13 mouse cellular contexts compared by ENCODE assay signal in genomic region chr9:32335389-32336150, GRCm38 (mm10). TPM values are rescaled to one million over a fixed set of nuclear protein-coding genes. Genes with fewer than 3 reads are reported as not detected.
DNase-seq lines count a peak whose midpoint lies in the region; ATAC-seq and TF ChIP-seq lines count a peak whose summit lies in the region.
"Had no signal": no experiment of that assay in that cellular context is flagged by ENCODE, and none has a peak within 500 bp of the region (broad histone marks: within the 10 kb centered on the region; RNA-seq: fewer than 3 reads in every experiment).

No protein-coding gene starts in this region.

- H3K9me3 ChIP-seq in heart, embryonic 14.5 days (ENCODE audit: control insufficient read depth, low read length) = no peaks in the 10 kb centered on the region
- H3K9me3 ChIP-seq in liver, postnatal 0 days (ENCODE audit: low read length) = no peaks in the 10 kb centered on the region
- H3K9me3 ChIP-seq in midbrain, postnatal 0 days (ENCODE audit: low read length) = no peaks in the 10 kb centered on the region
- H3K9me3 ChIP-seq: limb, embryonic 12.5 days had no signal

- H3K4me3 ChIP-seq in heart, embryonic 14.5 days (ENCODE audit: control insufficient read depth in 1 of 2, insufficient read depth in 1 of 2, low read depth in 1 of 2, low read length in 2 of 2) = no peak overlapping the region
- H3K4me3 ChIP-seq in liver, postnatal 0 days (ENCODE audit: low read depth, low read length) = no peak overlapping the region
- no peak overlapping the region for H3K4me3 ChIP-seq in gastrocnemius, adult 2 months
- no peak overlapping the region for H3K4me3 ChIP-seq in midbrain, postnatal 0 days (ENCODE audit: low read depth, low read length)
- H3K4me3 ChIP-seq: forebrain, embryonic 12.5 days; limb, embryonic 12.5 days had no signal

- 0 out of 2 replicates have a peak overlapping the region, but pooled peaks have one; percentile 8 for H3K9ac ChIP-seq in heart, embryonic 14.5 days (ENCODE audit: low read length)
- H3K9ac ChIP-seq in liver, postnatal 0 days (replicated peaks) = no peak overlapping the region
- no peak overlapping the region for H3K9ac ChIP-seq in midbrain, postnatal 0 days (replicated peaks; ENCODE audit: low read length, poor library complexity, severe bottlenecking)
- H3K9ac ChIP-seq: forebrain, embryonic 12.5 days; limb, embryonic 12.5 days had no signal

- intact Hi-C loops in gastrocnemius, adult 2 months (cut with DNase I) = no loop called here

- DNase-seq in heart, adult 18-20 months = peak; percentile 56 to 58
- no peak for DNase-seq in heart, adult 8-10 months (ENCODE audit: low spot score)
- DNase-seq in B cell, adult 2 months = peak; percentile 50 to 66
- no peak for DNase-seq in liver, postnatal 0 days
- DNase-seq in gastrocnemius, adult 2 months = no peak
- DNase-seq in midbrain, postnatal 0 days (ENCODE audit: low spot score) = no peak
- DNase-seq in frontal cortex, postnatal 36 days (ENCODE audit: low spot score in 2 of 2) = no peak

- no peak for TF ChIP-seq EP300 in liver, postnatal 0 days (IDR thresholded peaks at IDR 0.05; ENCODE audit: low read depth)

- WGBS in heart, embryonic 14.5 days = 56% methylated on average over 13 of the region's 13 CpGs
- 68% methylated on average over 13 of the region's 13 CpGs for WGBS in liver, postnatal 0 days (ENCODE audit: insufficient replicate concordance)
- WGBS in midbrain, postnatal 0 days = 86% methylated on average over 13 of the region's 13 CpGs

- no peaks in the 10 kb centered on the region for H3K27me3 ChIP-seq in heart, embryonic 14.5 days (ENCODE audit: control insufficient read depth, insufficient read depth, low read length)
- no peaks in the 10 kb centered on the region for H3K27me3 ChIP-seq in liver, postnatal 0 days (ENCODE audit: insufficient read depth, low read length)
- H3K27me3 ChIP-seq in midbrain, postnatal 0 days (ENCODE audit: insufficient read depth, low read length) = no peaks in the 10 kb centered on the region

- no peak overlapping the region for H3K4me2 ChIP-seq in heart, embryonic 14.5 days (ENCODE audit: low read length)
- H3K4me2 ChIP-seq in liver, postnatal 0 days (ENCODE audit: low read depth, low read length) = no peak overlapping the region
- no peak overlapping the region for H3K4me2 ChIP-seq in midbrain, postnatal 0 days (ENCODE audit: low read depth, low read length, poor library complexity, severe bottlenecking)
- H3K4me2 ChIP-seq: forebrain, embryonic 12.5 days; limb, embryonic 12.5 days had no signal

- H3K4me1 ChIP-seq in heart, embryonic 14.5 days (ENCODE audit: control insufficient read depth in 2 of 2, insufficient read depth in 2 of 2, low read length in 2 of 2) = peaks cover 23 to 35% of the 10 kb centered on the region in 2 experiments
- H3K4me1 ChIP-seq in liver, postnatal 0 days (ENCODE audit: insufficient read depth) = 0 out of 2 replicates have a peak, but pooled peaks cover 3% of the 10 kb centered on the region
- H3K4me1 ChIP-seq in midbrain, postnatal 0 days (ENCODE audit: insufficient read depth, low read length) = 0 out of 2 replicates have a peak, but pooled peaks cover 2% of the 10 kb centered on the region
- H3K4me1 ChIP-seq: forebrain, embryonic 12.5 days had no signal

- ATAC-seq in heart, embryonic 14.5 days (ENCODE audit: insufficient number of reproducible peaks, insufficient read depth, low FRiP score, low read depth) = peak; percentile 89
- peak; percentile 48 for ATAC-seq in liver, postnatal 0 days
- ATAC-seq in midbrain, postnatal 0 days (ENCODE audit: low FRiP score) = no peak
- ATAC-seq: inflammation-experienced regulatory T-cells, adult 6 months had no signal

- no peak for TF ChIP-seq CTCF in liver, postnatal 0 days (IDR thresholded peaks at IDR 0.05; ENCODE audit: low read depth)
- TF ChIP-seq CTCF in gastrocnemius, adult 2 months (IDR thresholded peaks at IDR 0.05) = no peak
- no peak for TF ChIP-seq CTCF in midbrain, postnatal 0 days (IDR thresholded peaks at IDR 0.05)

- H3K36me3 ChIP-seq in heart, embryonic 14.5 days (ENCODE audit: control insufficient read depth, insufficient read depth, low read length) = 0 out of 2 replicates have a peak, but pooled peaks cover 6% of the 10 kb centered on the region
- no peaks in the 10 kb centered on the region for H3K36me3 ChIP-seq in liver, postnatal 0 days (replicated peaks; ENCODE audit: insufficient read depth, low read length)
- H3K36me3 ChIP-seq in midbrain, postnatal 0 days (ENCODE audit: insufficient read depth, low read length) = no peaks in the 10 kb centered on the region
- H3K36me3 ChIP-seq: forebrain, embryonic 12.5 days; limb, embryonic 12.5 days had no signal

- peak overlapping the region; percentile 79 to 85 for H3K27ac ChIP-seq in heart, embryonic 14.5 days (replicated peaks in 1 of 2; ENCODE audit: control insufficient read depth in 1 of 2, insufficient read depth in 1 of 2, low read depth in 2 of 2, low read length in 2 of 2)
- H3K27ac ChIP-seq in liver, postnatal 0 days (ENCODE audit: low read depth) = no peak overlapping the region
- no peak overlapping the region for H3K27ac ChIP-seq in gastrocnemius, adult 2 months
- H3K27ac ChIP-seq in midbrain, postnatal 0 days (ENCODE audit: low read depth, low read length) = no peak overlapping the region
- H3K27ac ChIP-seq: forebrain, embryonic 12.5 days; limb, embryonic 12.5 days had no signal

RNA-seq across cellular contexts. Expression of gene Kcnj5, which starts 8.6 kb away (rescaled TPM):
- 10 to 100 TPM; 45.4 to 49.0 TPM for total RNA-seq in heart, adult 18-20 months (2021)
- 10 to 100 TPM; 53.9 to 62.5 (median 56.2) TPM for total RNA-seq in heart, adult 8-10 months (2022)
- polyA plus RNA-seq in heart, embryonic 14.5 days (2014; fragmentation: Nextera tagmentation; extraction: Ambion mirVana) = 17.7 and 21.1 TPM in 2 replicates
- 0.81 and 0.85 TPM in 2 replicates for polyA plus RNA-seq in liver, postnatal 0 days (2015; fragmentation: Nextera tagmentation; extraction: Ambion mirVana)
- total RNA-seq in gastrocnemius, adult 2 months (2021) = not detected
- total RNA-seq in midbrain, postnatal 0 days (2014; rRNA removed) = 1.9 and 3.2 TPM in 2 replicates
- 1.2 and 1.4 TPM in 2 replicates for polyA plus RNA-seq in midbrain, postnatal 0 days (2015; fragmentation: Nextera tagmentation; extraction: Ambion mirVana)
- polyA plus RNA-seq: inflammation-experienced regulatory T-cells, adult 6 months had no signal

RNA-seq across cellular contexts. Expression of gene Kcnj1, which starts 36.7 kb away (rescaled TPM):
- total RNA-seq in heart, adult 18-20 months (2021) = not detected
- total RNA-seq in heart, adult 8-10 months (2022) = not detected
- not detected in 2 replicates for polyA plus RNA-seq in heart, embryonic 14.5 days (2014; fragmentation: Nextera tagmentation; extraction: Ambion mirVana)
- not detected in 2 replicates for polyA plus RNA-seq in liver, postnatal 0 days (2015; fragmentation: Nextera tagmentation; extraction: Ambion mirVana)
- total RNA-seq in gastrocnemius, adult 2 months (2021) = not detected
- total RNA-seq in midbrain, postnatal 0 days (2014; rRNA removed) = not detected in 2 replicates
- not detected in 2 replicates for polyA plus RNA-seq in midbrain, postnatal 0 days (2015; fragmentation: Nextera tagmentation; extraction: Ambion mirVana)
- total RNA-seq: adrenal gland, adult 18-20 months; layer of hippocampus, postnatal 14 days had no signal
- polyA plus RNA-seq: forebrain, embryonic 12.5 days; inflammation-experienced regulatory T-cells, adult 6 months; limb, embryonic 12.5 days had no signal

Comparison
In these comparisons a context has a peak if more than half of its experiments do, and no peak if none do; other contexts are left out.
1. DNase-seq: peak in heart, adult 18-20 months (2 of 2) and B cell, adult 2 months (2 of 2); none in heart, adult 8-10 months (single experiment), liver, postnatal 0 days (single experiment), gastrocnemius, adult 2 months (single experiment), midbrain, postnatal 0 days (single experiment) and frontal cortex, postnatal 36 days (0 of 2).
2. H3K27ac ChIP-seq: peak in heart, embryonic 14.5 days (2 of 2); none in liver, postnatal 0 days (single experiment), gastrocnemius, adult 2 months (single experiment) and midbrain, postnatal 0 days (single experiment).
3. RNA of gene Kcnj5, which starts 8.6 kb away (total RNA-seq): 53.9 to 62.5 TPM in heart, adult 8-10 months and 45.4 to 49.0 TPM in heart, adult 18-20 months; 1.9 to 3.2 TPM in midbrain, postnatal 0 days and not detected in gastrocnemius, adult 2 months; every median in the first group is over 10 times any median in the second.